Mouse (Mus musculus) layer of hippocampus, adult 8-10 months (tissue): ENCODE data around the gene Tmem222. TPM values are rescaled to one million over a fixed set of nuclear protein-coding genes. Genes with fewer than 3 reads are reported as not detected.

Source experiments
- DNase-seq, 2 experiments: peaks; one replicate each; pipeline ENCODE4 v3.0.0; 2022; ENCODE audit warnings: low spot score in 2 of 2
- total RNA-seq, 4 experiments: library from RNA; stranded (reverse); gene quantifications; 2 replicates each; pipeline ENCODE4 v1.2.4; 2022

The Tmem222 gene
- total RNA-seq, 4 experiments from 2014 or later = 80.1 to 92.0 (median 85.6) TPM

- DNase-seq = no peak
These were observed 7.7 kb upstream of the Tmem222 start for GRCm38 (mm10) chr4:133285299-133285698.

GRCm38 (mm10) chr4:133282656-133283055 is 5.1 kb upstream of the Tmem222 start:
- DNase-seq = no peak

GRCm38 (mm10) chr4:133281951-133282481 is 4.4 kb upstream of the Tmem222 start:
- DNase-seq = no peak

GRCm38 (mm10) chr4:133281513-133281912 is 3.9 kb upstream of the Tmem222 start:
- DNase-seq = no peak

GRCm38 (mm10) chr4:133278482-133278881 is 890 bp upstream of the Tmem222 start:
- DNase-seq = no peak

- no peak for DNase-seq
These were observed 475 bp upstream of the Tmem222 start for GRCm38 (mm10) chr4:133278067-133278466.

- no peak for DNase-seq
These were observed 6.7 kb downstream of the Tmem222 start for GRCm38 (mm10) chr4:133270929-133271328.

- DNase-seq = no peak
These were observed 8.0 kb downstream of the Tmem222 start for GRCm38 (mm10) chr4:133269596-133269995.

- DNase-seq = no peak
These were observed 8.7 kb downstream of the Tmem222 start for GRCm38 (mm10) chr4:133268931-133269330.

GRCm38 (mm10) chr4:133266248-133266880 is 11.2 kb downstream of the Tmem222 start:
- no peak for DNase-seq

GRCm38 (mm10) chr4:133265759-133266158 is 11.8 kb downstream of the Tmem222 start:
- no peak for DNase-seq

- DNase-seq = no peak
These were observed 12.3 kb downstream of the Tmem222 start for GRCm38 (mm10) chr4:133265297-133265696.

- no peak for DNase-seq
These were observed 13.0 kb downstream of the Tmem222 start for GRCm38 (mm10) chr4:133264559-133264958.

- DNase-seq = no peak
These were observed 13.8 kb downstream of the Tmem222 start for GRCm38 (mm10) chr4:133263756-133264155.

GRCm38 (mm10) chr4:133262882-133263281 is 14.7 kb downstream of the Tmem222 start, which contains the start of gene Sytl1:
TSS of gene Sytl1 (minus strand) at chr4:133263113.
- DNase-seq = no peak

- no peak for DNase-seq
These were observed 15.2 kb downstream of the Tmem222 start for GRCm38 (mm10) chr4:133262375-133262765.

- DNase-seq = no peak
These were observed 15.8 kb downstream of the Tmem222 start for GRCm38 (mm10) chr4:133261641-133262374.

GRCm38 (mm10) chr4:133257798-133258408 is 19.7 kb downstream of the Tmem222 start:
- DNase-seq = no peak

- no peak for DNase-seq
These were observed 20.4 kb downstream of the Tmem222 start for GRCm38 (mm10) chr4:133257230-133257629.

GRCm38 (mm10) chr4:133256820-133257219 is 20.8 kb downstream of the Tmem222 start:
- DNase-seq = no peak

- DNase-seq = no peak
These were observed 22.2 kb downstream of the Tmem222 start for GRCm38 (mm10) chr4:133255392-133255791.

- DNase-seq = no peak
These were observed 24.2 kb downstream of the Tmem222 start for GRCm38 (mm10) chr4:133253412-133253811.
